Mouse (Mus musculus) bone marrow macrophage, adult 2 months (primary cell): ENCODE measurements around the gene Gprc5d. TPM values are rescaled to one million over a fixed set of nuclear protein-coding genes. Genes with fewer than 3 reads are reported as not detected.
A peak's percentile ranks its signal among the peaks of the same experiment; 100 is the strongest.

Source experiments
- H3K27ac ChIP-seq: 2 replicates; pipeline ENCODE4 v1.5.1; 2012; ENCODE audit warnings: low read depth, low read length; ENCODE audit not compliant: insufficient read depth
- H3K4me1 ChIP-seq: 2 replicates; pipeline ENCODE4 v1.6.1; 2012; ENCODE audit warnings: low read length; ENCODE audit not compliant: control insufficient read depth, insufficient read depth
- H3K4me3 ChIP-seq: 2 replicates; pipeline ENCODE4 v1.5.1; 2012; ENCODE audit warnings: mild to moderate bottlenecking, low read length, moderate library complexity; ENCODE audit not compliant: insufficient read depth
- CTCF ChIP-seq: IDR thresholded peaks from 2 replicates; pipeline ENCODE4 v1.5.1; 2012; ENCODE audit warnings: low read depth, mild to moderate bottlenecking, low read length, moderate library complexity
- POLR2A ChIP-seq: IDR thresholded peaks from 2 replicates; pipeline ENCODE4 v1.6.1; 2012; ENCODE audit warnings: mild to moderate bottlenecking, low read depth, low read length, borderline replicate concordance
- polyA plus RNA-seq: library from polyadenylated mRNA; stranded (reverse); fragments of >200 nt; gene quantifications from 2 replicates; pipeline ENCODE4 v1.2.4, GENCODE M21; 2012; ENCODE audit not compliant: missing spikeins, insufficient read depth, insufficient read length

Gprc5d gene
- polyA plus RNA-seq, 1 experiment = not detected

GRCm38 (mm10) chr6:135138207-135138606 is 20.1 kb upstream of the Gprc5d start:
- no peak overlapping the region for H3K4me3 ChIP-seq

GRCm38 (mm10) chr6:135137736-135138135 is 19.7 kb upstream of the Gprc5d start:
- Histone ChIP-seq H3K27ac (no peak overlapping the region), H3K4me1 (peaks cover 20% of the 10 kb centered on the region), H3K4me3 (no peak overlapping the region)
- TF ChIP-seq CTCF = no peak
- TF ChIP-seq POLR2A = no peak

More at GRCm38 (mm10) chr6:135138207-135138606, 20.1 kb upstream of the Gprc5d start:
- no peak for TF ChIP-seq POLR2A
- TF ChIP-seq CTCF = no peak
- Histone ChIP-seq H3K27ac (no peak overlapping the region), H3K4me1 (peaks cover 20% of the 10 kb centered on the region)

- no peak overlapping the region for H3K4me3 ChIP-seq
- H3K4me1 ChIP-seq = peaks cover 20% of the 10 kb centered on the region
- TF ChIP-seq CTCF (no peak), POLR2A (no peak)
- H3K27ac ChIP-seq = no peak overlapping the region; the same call in 1 of the 2 replicates
These were observed 18.5 kb upstream of the Gprc5d start for GRCm38 (mm10) chr6:135136439-135137161.

- Histone ChIP-seq H3K4me3 (no peak overlapping the region), H3K27ac (peak overlapping the region; percentile 59), H3K4me1 (peaks cover 20% of the 10 kb centered on the region)
- TF ChIP-seq CTCF = no peak
- TF ChIP-seq POLR2A = no peak
These were observed 17.7 kb upstream of the Gprc5d start for GRCm38 (mm10) chr6:135135735-135136134.

GRCm38 (mm10) chr6:135133486-135133885 is 15.4 kb upstream of the Gprc5d start:
- Histone ChIP-seq H3K4me1 (peaks cover 20% of the 10 kb centered on the region), H3K27ac (no peak overlapping the region), H3K4me3 (no peak overlapping the region)
- TF ChIP-seq POLR2A (no peak), CTCF (no peak)

DNA sequence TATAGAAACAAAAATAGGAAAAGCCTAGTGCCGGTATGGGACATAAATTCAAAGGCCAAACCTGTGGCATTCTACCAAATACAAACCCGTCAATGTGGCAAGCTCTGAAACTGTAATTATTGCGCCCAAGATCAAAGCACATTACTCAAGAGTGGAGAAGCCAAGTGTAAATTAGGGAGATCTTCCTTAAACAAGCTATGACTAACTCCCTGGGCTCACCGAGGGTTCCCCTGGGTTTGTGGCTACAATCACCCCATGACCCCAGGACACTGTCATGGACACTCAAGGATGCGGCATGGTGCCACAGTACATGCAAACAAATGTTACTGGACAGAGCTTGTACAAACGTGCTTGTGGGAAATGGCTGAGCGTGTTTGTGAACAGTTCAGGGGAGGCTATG is 15.0 kb upstream of the Gprc5d start:
- peaks cover 20% of the 10 kb centered on the region for H3K4me1 ChIP-seq
- TF ChIP-seq CTCF (no peak), POLR2A (no peak)
- no peak overlapping the region for H3K27ac ChIP-seq

GRCm38 (mm10) chr6:135124755-135125380 is 6.8 kb upstream of the Gprc5d start:
- TF ChIP-seq CTCF (no peak), POLR2A (no peak)
- H3K4me1 ChIP-seq = no peaks in the 10 kb centered on the region
- no peak overlapping the region for H3K27ac ChIP-seq
- no peak overlapping the region for H3K4me3 ChIP-seq

More for the DNA sequence above, 15.0 kb upstream of the Gprc5d start:
- no peak overlapping the region for H3K4me3 ChIP-seq

DNA sequence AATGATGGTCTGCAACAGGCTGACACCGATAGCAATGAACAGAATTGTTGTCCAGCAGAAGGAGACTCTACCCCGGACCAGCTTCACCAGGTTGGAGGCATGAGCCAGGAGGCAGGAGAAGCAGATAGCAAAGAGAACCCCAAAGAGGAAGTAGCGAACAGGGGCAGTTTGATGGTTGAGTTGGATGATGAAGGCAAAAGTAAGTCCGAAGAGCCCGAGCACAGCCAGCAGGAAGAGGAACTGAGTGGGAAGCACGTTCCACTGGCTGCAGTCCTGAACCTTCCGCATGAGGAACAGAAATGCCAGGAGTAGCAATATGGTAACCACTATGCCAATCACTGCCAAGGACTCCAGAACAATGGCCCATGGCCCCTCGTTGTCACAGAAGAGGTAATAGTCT is 1.6 kb downstream of the Gprc5d start:
- Histone ChIP-seq H3K4me1 (peaks cover 6% of the 10 kb centered on the region; the same call in 1 of the 2 replicates), H3K27ac (no peak overlapping the region), H3K4me3 (no peak overlapping the region)
- no peak for TF ChIP-seq CTCF
- TF ChIP-seq POLR2A = no peak

GRCm38 (mm10) chr6:135113114-135113436 is 5.0 kb downstream of the Gprc5d start:
- Histone ChIP-seq H3K4me3 (no peak overlapping the region), H3K27ac (no peak overlapping the region), H3K4me1 (peaks cover 6% of the 10 kb centered on the region; the same call in 1 of the 2 replicates)
- TF ChIP-seq POLR2A (no peak), CTCF (no peak)

DNA sequence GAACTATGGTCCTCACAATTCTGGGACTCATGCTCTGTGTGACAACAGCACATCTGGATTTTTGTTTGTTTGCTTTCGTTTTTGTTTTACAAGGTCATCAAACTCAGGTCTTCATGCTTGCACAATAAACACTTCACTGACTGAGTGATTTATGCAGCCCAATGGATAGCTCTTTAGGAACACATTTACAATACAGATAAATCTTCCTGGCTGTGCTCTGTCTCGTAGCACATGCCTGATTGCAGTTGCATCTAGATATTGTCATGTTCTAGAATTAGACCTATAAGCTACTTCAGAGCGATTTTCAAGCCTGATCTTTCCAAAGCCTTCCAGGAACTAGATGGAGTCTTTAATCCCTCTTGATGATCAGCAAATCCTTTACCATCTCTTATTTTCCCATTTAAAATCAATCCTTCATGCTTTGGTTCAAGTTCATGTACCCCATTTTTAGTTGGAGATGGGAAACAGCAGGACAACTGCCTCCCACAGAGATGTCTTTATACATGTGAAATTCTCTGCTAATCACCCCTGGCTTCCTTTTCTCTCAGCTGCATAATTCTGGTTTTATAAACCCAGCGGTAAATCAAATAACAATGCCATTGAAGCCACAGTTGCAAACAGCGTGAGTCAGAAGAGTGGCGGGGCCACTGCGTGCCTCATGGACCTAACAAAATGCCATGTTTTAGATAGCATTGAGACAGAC is 5.5 kb downstream of the Gprc5d start:
- Histone ChIP-seq H3K4me3 (no peak overlapping the region), H3K4me1 (peaks cover 6% of the 10 kb centered on the region; the same call in 1 of the 2 replicates), H3K27ac (no peak overlapping the region)
- TF ChIP-seq POLR2A = no peak
- TF ChIP-seq CTCF = no peak
